Mouse (Mus musculus) cerebellum, postnatal 14 days (tissue): ENCODE measurements around the gene Ccdc148.
A peak's percentile ranks its signal among the peaks of the same experiment; 100 is the strongest.

Experiments used
- DNase-seq, 2 experiments: peaks; one replicate each; pipeline ENCODE4 v3.0.0; 2021; ENCODE audit warnings: mixed read lengths in 2 of 2

The Ccdc148 gene

GRCm38 (mm10) chr2:59048775-59049451, 111.6 kb downstream of the Ccdc148 start:
- no peak for DNase-seq

GRCm38 (mm10) chr2:59043313-59044032, 117.0 kb downstream of the Ccdc148 start:
- DNase-seq, result peak; percentile 29 to 42

GRCm38 (mm10) chr2:59042616-59043015, 117.9 kb downstream of the Ccdc148 start:
- DNase-seq, result no peak

- peak; percentile 65 to 78 for DNase-seq
Measured at GRCm38 (mm10) chr2:59036433-59036832, 124.0 kb downstream of the Ccdc148 start.

- DNase-seq, result no peak
Measured at GRCm38 (mm10) chr2:59035206-59035605, 125.3 kb downstream of the Ccdc148 start.

- no peak for DNase-seq
Measured at GRCm38 (mm10) chr2:59034281-59034680, 126.2 kb downstream of the Ccdc148 start.

GRCm38 (mm10) chr2:59024558-59024957, 135.9 kb downstream of the Ccdc148 start:
- no peak for DNase-seq

- DNase-seq, result no peak
Measured at GRCm38 (mm10) chr2:59007356-59007755, 153.1 kb downstream of the Ccdc148 start.

GRCm38 (mm10) chr2:59006567-59007340, 153.7 kb downstream of the Ccdc148 start:
- no peak for DNase-seq

- DNase-seq, result no peak
Measured at GRCm38 (mm10) chr2:58997151-58997550, 163.3 kb downstream of the Ccdc148 start.

GRCm38 (mm10) chr2:58992431-58993191, 167.9 kb downstream of the Ccdc148 start:
- DNase-seq, result peak; percentile 5 to 16

- no peak for DNase-seq
Measured at GRCm38 (mm10) chr2:58978095-58978494, 182.4 kb downstream of the Ccdc148 start.

- DNase-seq, result no peak
Measured at GRCm38 (mm10) chr2:58971507-58972275, 188.8 kb downstream of the Ccdc148 start.

GRCm38 (mm10) chr2:58956770-58957300, 203.6 kb downstream of the Ccdc148 start:
- DNase-seq, result no peak

- DNase-seq, result no peak
Measured at GRCm38 (mm10) chr2:58956351-58956750, 204.1 kb downstream of the Ccdc148 start.

- peak; percentile 37 to 73 for DNase-seq
Measured at GRCm38 (mm10) chr2:58952101-58952500, 208.4 kb downstream of the Ccdc148 start.

- DNase-seq, result peak; percentile 46 to 64
Measured at GRCm38 (mm10) chr2:58948796-58949195, 211.7 kb downstream of the Ccdc148 start.

- DNase-seq, result no peak
Measured at GRCm38 (mm10) chr2:58941361-58941760, 219.1 kb downstream of the Ccdc148 start.

GRCm38 (mm10) chr2:58925551-58925950, 234.9 kb downstream of the Ccdc148 start:
- no peak for DNase-seq

GRCm38 (mm10) chr2:58918351-58918750, 242.1 kb downstream of the Ccdc148 start:
- DNase-seq, result no peak

GRCm38 (mm10) chr2:58912339-58912738, 248.1 kb downstream of the Ccdc148 start:
- no peak for DNase-seq
